Mouse (Mus musculus): ENCODE results near the gene Pou2f1.

GRCm38 (mm10) chr1:166041501-166041900 lies 39.0 kb upstream of the Pou2f1 start:
- TF ChIP-seq CTCF (IDR thresholded peaks at IDR 0.05; ENCODE audit: low read depth, low read length): no peak
- no peak for TF ChIP-seq EP300 (IDR thresholded peaks at IDR 0.05; ENCODE audit: insufficient read depth, low read depth, low read length)
- no peak for TF ChIP-seq POLR2A (IDR thresholded peaks at IDR 0.05; ENCODE audit: insufficient read depth, low read length)
